Mouse (Mus musculus): ENCODE data around the gene Epp13.
"Not testable (repeated sequence)": the region's sequence is repeated elsewhere in the genome, so short reads cannot be mapped to it uniquely, and the experiment has no call there.

Epp13 gene

DNA sequence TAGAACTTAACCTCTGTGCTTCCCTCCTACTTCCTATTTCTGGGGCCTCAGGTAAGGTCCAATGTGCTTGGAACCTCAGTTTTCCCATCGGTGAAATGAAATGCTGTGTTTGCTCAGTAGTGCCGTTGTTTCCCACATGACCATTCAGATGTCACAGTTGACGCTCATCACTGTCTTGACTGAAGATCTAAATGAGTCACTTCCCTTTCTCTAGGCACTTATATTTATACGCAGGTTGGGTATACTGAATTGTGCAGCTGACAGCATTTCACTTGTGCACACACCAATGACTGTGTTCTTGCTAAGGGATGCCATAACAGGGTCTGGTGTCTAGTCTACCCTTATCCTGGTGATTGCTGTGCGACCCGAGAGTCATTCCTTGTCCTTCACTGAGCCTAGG is 32.9 kb downstream of the Epp13 start:
- DNase-seq (ENCODE audit: low spot score): no peak

DNA sequence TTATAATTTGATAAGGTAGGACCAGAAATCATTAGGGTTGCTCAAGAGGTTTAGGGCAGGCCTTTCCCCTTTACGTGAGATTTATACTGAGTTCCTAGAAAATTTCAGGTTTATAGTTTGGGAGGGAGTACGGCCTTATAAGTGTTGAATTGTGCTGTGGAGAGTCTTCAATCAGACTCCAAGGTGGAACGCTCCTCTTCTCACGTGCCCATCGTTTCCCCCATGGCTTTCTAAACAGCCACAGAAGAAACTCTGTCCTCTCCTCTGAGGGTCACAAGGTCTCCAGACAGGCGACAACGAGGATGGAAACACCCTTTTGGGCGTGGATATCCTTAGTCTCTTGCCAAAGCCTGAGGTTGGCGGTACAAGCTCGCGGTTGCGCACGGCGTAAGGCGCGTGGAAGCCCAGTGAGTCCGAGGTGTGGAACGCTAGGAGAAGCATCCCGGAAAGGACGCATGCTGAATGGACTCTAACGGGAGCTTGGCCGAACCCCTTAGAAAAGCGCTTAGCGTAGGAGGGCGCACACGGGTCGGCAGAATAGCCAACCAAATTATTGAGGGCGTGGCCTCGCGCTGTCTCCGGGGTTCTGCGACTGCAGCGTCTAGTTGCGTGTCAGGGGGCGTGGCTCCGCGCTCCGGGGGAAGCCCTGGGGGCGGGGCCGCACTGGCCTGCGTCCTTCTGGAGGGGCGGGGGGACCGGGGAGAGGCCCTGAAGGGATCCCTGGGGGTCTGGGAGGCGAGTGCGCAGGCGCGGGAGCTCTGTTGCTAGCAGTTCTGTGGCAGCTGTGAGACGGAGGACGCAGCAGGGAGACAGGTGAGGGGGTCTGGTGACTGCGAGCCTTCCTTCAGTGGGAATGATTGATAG is 33.6 kb downstream of the Epp13 start, which contains the start of gene Zfp667:
Zfp667 (plus strand) TSS at position 738 of the 864 bp plus-strand sequence.
- peak; percentile 97 for DNase-seq (ENCODE audit: low spot score)

DNA sequence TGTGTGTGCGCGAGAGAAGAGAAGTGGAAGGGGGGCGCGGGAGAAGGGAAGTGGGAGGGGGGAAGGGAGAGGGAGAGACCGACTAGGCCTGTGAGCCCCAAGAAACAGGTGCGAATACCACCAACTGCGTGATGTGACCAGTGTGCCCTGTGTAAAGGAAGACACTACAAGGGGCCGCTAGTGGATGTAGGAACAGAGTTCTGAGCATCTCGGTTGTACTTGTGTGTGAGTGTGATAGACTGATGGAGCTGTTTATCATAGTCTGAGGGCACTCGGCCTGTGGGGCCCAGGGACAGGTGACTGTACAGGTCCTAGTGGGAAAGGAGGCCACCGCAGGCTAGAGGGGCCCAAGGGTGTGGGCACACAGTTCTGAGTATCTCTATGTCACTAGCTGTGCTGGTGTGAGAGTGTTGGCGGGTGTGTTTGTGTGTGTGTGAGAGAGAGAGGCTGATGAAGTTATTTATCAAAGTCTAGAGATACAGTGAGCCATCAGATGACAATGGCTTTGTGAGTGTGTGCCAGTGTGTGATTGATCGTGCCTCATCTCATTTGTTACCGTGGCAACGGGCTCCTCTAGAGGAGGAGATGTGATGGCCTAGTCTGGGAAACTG is 34.5 kb downstream of the Epp13 start:
- DNase-seq (ENCODE audit: low spot score): peak; percentile 72

DNA sequence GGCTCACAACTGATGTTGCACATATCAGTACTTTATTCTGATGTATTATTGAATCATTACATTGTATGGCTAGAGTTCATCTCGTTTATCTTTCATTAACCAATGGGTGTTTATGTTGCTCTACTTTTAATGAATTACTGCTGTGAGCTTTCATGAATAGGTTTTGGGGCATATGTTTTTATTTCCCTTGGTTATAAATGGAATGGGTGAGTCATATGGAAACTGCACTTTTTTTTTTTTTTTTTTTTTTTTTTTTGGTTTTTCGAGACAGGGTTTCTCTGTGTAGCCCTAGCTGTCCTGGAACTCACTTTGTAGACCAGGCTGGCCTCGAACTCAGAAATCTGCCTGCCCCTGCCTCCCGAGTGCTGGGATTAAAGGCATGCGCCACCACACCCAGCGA is 38.6 kb downstream of the Epp13 start:
- DNase-seq (ENCODE audit: low spot score): not testable (repeated sequence)

DNA sequence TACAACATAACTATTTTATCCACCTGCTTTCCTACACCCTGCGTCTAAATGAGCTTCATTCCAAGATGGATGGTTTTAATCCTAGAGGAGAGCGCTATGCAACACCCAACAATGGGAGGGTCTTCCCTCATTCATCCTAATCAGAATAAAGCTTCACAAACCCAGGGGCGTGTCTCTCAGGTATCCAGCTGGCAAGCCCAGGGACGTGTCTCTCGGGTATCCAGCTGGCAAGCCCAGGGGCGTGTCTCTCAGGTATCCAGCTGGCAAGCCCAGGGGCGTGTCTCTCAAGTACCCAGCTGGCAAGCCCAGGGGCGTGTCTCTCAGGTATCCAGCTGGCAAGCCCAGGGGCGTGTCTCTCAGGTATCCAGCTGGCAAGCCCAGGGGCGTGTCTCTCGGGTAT is 48.3 kb downstream of the Epp13 start:
- DNase-seq (ENCODE audit: low spot score): not testable (repeated sequence)

DNA sequence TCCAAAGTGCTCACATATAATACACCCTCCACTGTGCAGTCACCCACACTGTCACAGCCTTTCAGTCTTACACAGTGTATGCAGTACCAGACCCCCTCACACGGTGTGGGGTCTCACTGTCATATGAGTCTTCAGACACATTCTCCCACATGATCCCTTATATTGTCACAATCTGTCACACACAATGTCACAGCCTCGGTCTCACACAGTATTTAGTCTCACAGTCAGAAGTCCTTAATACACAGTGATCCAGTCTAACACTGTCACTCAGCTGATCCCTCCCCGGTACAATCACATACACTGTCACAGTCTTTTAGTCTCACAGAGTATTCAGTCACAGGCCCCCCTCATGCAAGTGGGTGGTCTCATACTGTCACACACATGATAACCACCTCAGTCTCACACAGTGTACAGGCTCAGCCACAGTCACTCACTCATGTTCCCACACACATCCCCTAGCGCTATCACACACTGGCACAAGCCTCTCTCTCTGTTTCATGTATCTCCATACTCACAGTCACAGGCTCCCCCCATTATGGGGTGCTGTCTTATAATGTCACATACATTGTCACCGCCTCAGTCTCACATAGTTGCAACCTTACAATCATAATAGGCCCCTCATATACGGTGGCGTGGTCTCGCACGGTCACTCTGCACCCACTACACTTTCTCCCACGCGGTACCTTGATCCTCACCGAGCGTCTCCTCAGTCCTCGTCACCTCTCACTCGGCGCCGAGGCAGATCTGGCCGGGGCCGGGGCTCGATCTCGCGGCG is 78.1 kb downstream of the Epp13 start:
- peak; percentile 6 for DNase-seq (ENCODE audit: low spot score)

DNA sequence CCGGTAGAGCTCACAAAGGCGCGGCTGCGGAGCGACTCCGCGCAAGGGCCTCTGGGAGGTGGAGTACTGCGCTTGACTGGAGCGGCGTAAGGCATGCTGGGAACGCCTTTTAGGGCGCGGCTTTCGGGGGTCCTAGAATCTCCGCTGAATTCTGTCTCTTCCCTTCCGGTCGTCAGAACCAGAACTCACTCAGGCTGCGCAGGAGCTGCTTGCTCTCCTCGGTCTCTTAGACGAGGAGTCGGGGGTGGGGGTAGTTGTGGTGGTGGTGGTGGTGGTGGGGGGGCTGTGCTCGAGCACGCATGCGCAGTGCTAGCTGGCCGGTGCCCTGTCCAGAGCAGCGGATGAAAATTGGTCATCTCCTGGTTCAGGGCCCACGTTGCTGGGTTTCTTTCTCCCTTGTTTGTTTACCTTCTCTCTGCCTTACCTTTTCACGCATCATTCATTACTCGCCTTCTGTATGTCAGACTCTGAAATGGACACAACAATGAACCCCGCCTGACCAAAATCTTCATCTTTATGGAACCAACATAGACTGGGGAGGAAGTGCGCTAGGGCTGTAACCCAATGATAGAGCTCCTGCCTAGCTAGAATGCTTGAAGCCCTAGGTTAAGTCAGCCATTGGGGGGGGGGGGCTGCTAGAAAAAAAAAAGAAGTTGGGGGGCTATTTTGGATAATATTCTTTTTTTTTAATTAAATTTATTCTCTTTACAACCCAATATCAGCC is 78.9 kb downstream of the Epp13 start, which contains the start of gene Zfp583:
Zfp583 (minus strand) TSS at position 53 of the 724 bp plus-strand sequence.
- DNase-seq (ENCODE audit: low spot score): peak; percentile 91

All from embryo, embryonic 10 days (tissue).